ENCODE assay signal across 12 mouse cellular contexts in the genomic region with DNA sequence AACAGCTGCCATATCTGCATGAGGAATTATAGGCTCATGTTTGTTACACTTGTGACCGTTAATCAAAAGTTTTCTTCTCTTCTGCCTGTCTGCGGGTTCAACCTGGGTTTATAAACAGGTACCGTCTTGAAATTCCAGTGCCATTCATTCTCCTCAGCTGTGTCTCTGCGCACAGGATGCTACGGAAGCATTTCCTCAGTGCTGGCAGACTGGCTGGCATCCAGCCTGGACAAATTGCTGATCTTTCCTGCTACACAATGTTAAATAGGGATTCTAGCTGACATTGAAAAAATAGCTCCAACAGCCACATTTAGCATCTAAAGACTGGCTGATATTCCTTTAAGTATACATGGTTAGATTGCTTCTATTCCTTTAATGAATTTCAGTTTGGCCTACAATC.
DNase-seq lines count a peak whose midpoint lies in the region; ATAC-seq and TF ChIP-seq lines count a peak whose summit lies in the region.
"Had no signal": no experiment of that assay in that cellular context is flagged by ENCODE, and none has a peak within 500 bp of the region (broad histone marks: within the 10 kb centered on the region; RNA-seq: fewer than 3 reads in every experiment).

No protein-coding gene starts in this region.

- TF ChIP-seq POLR2A in lung, adult 2 months (IDR thresholded peaks at IDR 0.05; ENCODE audit: borderline replicate concordance, extremely low read depth, low read depth, low read length) = no peak

- WGBS in forebrain, postnatal 0 days = 45% methylated on average over 5 of the region's 5 CpGs
- 50% methylated on average over 5 of the region's 5 CpGs for WGBS in forebrain, embryonic 16.5 days
- WGBS in lung, embryonic 16.5 days = 50% methylated on average over 5 of the region's 5 CpGs
- 45% methylated on average over 5 of the region's 5 CpGs for WGBS in lung, adult 2 months

- no peaks in the 10 kb centered on the region for H3K9me3 ChIP-seq in forebrain, postnatal 0 days (ENCODE audit: low read length)
- no peaks in the 10 kb centered on the region for H3K9me3 ChIP-seq in forebrain, embryonic 16.5 days (ENCODE audit: control insufficient read depth, low read length)
- no peaks in the 10 kb centered on the region for H3K9me3 ChIP-seq in lung, embryonic 16.5 days (ENCODE audit: control insufficient read depth, low read length)
- H3K9me3 ChIP-seq: megakaryocyte, embryonic 14.5 days had no signal

- TF ChIP-seq CTCF in forebrain, postnatal 0 days (IDR thresholded peaks at IDR 0.05; ENCODE audit: low read depth) = no peak
- TF ChIP-seq CTCF in lung, adult 2 months (IDR thresholded peaks at IDR 0.05; ENCODE audit: insufficient read depth, low read length) = no peak

- H3K27me3 ChIP-seq in forebrain, postnatal 0 days (ENCODE audit: insufficient read depth, low read length) = no peaks in the 10 kb centered on the region
- H3K27me3 ChIP-seq in forebrain, embryonic 16.5 days (replicated peaks; ENCODE audit: control insufficient read depth, insufficient read depth, low read length) = no peaks in the 10 kb centered on the region
- H3K27me3 ChIP-seq in lung, embryonic 16.5 days (ENCODE audit: control insufficient read depth, insufficient read depth, low read depth, low read length) = no peaks in the 10 kb centered on the region
- H3K27me3 ChIP-seq: CH12.LX; megakaryocyte, embryonic 14.5 days had no signal

- H3K9ac ChIP-seq in forebrain, postnatal 0 days = no peak overlapping the region
- no peak overlapping the region for H3K9ac ChIP-seq in forebrain, embryonic 16.5 days (replicated peaks; ENCODE audit: low read depth, low read length)
- H3K9ac ChIP-seq in lung, embryonic 16.5 days (ENCODE audit: low read length) = no peak overlapping the region

- ATAC-seq in forebrain, postnatal 0 days = peak; percentile 62
- ATAC-seq in forebrain, embryonic 16.5 days = no peak
- ATAC-seq in lung, embryonic 16.5 days (ENCODE audit: low read depth) = peak; percentile 45

- H3K4me3 ChIP-seq in forebrain, postnatal 0 days (ENCODE audit: low read depth, low read length) = no peak overlapping the region
- H3K4me3 ChIP-seq in forebrain, embryonic 16.5 days (replicated peaks; ENCODE audit: low read length) = no peak overlapping the region
- H3K4me3 ChIP-seq in lung, embryonic 16.5 days (ENCODE audit: low read length) = no peak overlapping the region
- H3K4me3 ChIP-seq in lung, adult 2 months (replicated peaks; ENCODE audit: extremely low read depth, low read depth, low read length) = no peak overlapping the region
- H3K4me3 ChIP-seq: heart, adult 2 months; megakaryocyte, embryonic 14.5 days had no signal

- H3K4me1 ChIP-seq in forebrain, postnatal 0 days (ENCODE audit: insufficient read depth) = no peaks in the 10 kb centered on the region
- no peaks in the 10 kb centered on the region; the same call in 1 of the 2 replicates for H3K4me1 ChIP-seq in forebrain, embryonic 16.5 days (replicated peaks; ENCODE audit: control insufficient read depth, insufficient read depth, low read length)
- H3K4me1 ChIP-seq in lung, embryonic 16.5 days (replicated peaks; ENCODE audit: control insufficient read depth, insufficient read depth, low read length) = no peaks in the 10 kb centered on the region
- H3K4me1 ChIP-seq in lung, adult 2 months (ENCODE audit: control insufficient read depth, insufficient read depth, low read length) = no peaks in the 10 kb centered on the region

- no peak overlapping the region for H3K4me2 ChIP-seq in forebrain, postnatal 0 days (ENCODE audit: low read depth)
- H3K4me2 ChIP-seq in forebrain, embryonic 16.5 days (ENCODE audit: low read length) = no peak overlapping the region
- H3K4me2 ChIP-seq in lung, embryonic 16.5 days (ENCODE audit: low read depth, low read length) = no peak overlapping the region

- H3K27ac ChIP-seq in forebrain, postnatal 0 days (ENCODE audit: low read depth, low read length) = 0 out of 2 replicates have a peak overlapping the region, but pooled peaks have one; percentile 22
- H3K27ac ChIP-seq in forebrain, embryonic 16.5 days (ENCODE audit: low read length) = no peak overlapping the region
- no peak overlapping the region for H3K27ac ChIP-seq in lung, embryonic 16.5 days (ENCODE audit: low read length)
- H3K27ac ChIP-seq: heart, adult 2 months; stomach, postnatal 0 days had no signal

- DNase-seq in forebrain, postnatal 0 days = peak; percentile 70
- DNase-seq in lung, adult 2 months = no peak
- peak; percentile 13 for DNase-seq in layer of hippocampus, adult 9-11 months
- DNase-seq in right cerebral cortex, postnatal 4 days = peak; percentile 42
- DNase-seq in urinary bladder, adult 2 months (ENCODE audit: low spot score) = no peak
- DNase-seq in T-cell, adult 2 months (ENCODE audit: low spot score) = no peak
- DNase-seq: heart, adult 2 months had no signal

- H3K36me3 ChIP-seq in forebrain, postnatal 0 days (ENCODE audit: insufficient read depth) = no peaks in the 10 kb centered on the region
- no peaks in the 10 kb centered on the region for H3K36me3 ChIP-seq in forebrain, embryonic 16.5 days (ENCODE audit: control insufficient read depth, insufficient read depth)
- H3K36me3 ChIP-seq in lung, embryonic 16.5 days (ENCODE audit: control insufficient read depth, insufficient read depth, low read length) = no peaks in the 10 kb centered on the region

Comparison
In these comparisons a context has a peak if more than half of its experiments do, and no peak if none do; other contexts are left out.
1. DNase-seq: peak in forebrain, postnatal 0 days (single experiment), layer of hippocampus, adult 9-11 months (single experiment) and right cerebral cortex, postnatal 4 days (single experiment); none in lung, adult 2 months (single experiment), urinary bladder, adult 2 months (single experiment) and T-cell, adult 2 months (single experiment).